Comparison of ENCODE assay signal across 8 mouse cellular contexts in the genomic region with DNA sequence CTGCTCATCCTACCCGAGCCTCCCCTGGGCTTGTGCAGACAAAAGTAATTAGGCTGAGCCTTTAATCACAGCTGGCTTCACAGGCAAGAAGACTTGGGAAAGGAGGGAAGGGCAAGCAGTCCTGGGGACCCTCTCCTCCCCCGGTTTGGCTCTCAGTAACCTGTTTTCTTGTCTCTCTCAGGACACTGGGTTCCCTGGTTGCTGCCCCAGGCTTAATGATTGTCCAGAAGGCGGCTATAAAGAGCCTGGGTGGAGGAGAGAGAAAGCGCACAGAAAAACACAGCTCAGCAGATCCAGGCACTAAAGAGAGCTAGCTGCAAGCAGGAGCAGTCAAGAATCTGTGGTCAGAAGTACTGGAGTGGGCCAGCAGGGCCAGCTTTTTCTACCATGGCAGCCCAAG. TPM values are rescaled to one million over a fixed set of nuclear protein-coding genes. Genes with fewer than 3 reads are reported as not detected.
DNase-seq lines count a peak whose midpoint lies in the region; ATAC-seq and TF ChIP-seq lines count a peak whose summit lies in the region.

No protein-coding gene starts in this region.

- peak; percentile 30 for DNase-seq in Patski (ENCODE audit: low read depth, low spot score)
- DNase-seq in liver, postnatal 0 days, result peak; percentile 68
- no peak for DNase-seq in adipocyte (ENCODE audit: low spot score)
- no peak for DNase-seq in cerebellum, postnatal 14 days

- H3K4me2 ChIP-seq in intestine, embryonic 15.5 days (replicated peaks), result peak overlapping the region; percentile 79
- H3K4me2 ChIP-seq in liver, postnatal 0 days (ENCODE audit: low read depth, low read length), result peak overlapping the region; percentile 95

- no peak for ATAC-seq in erythroblast, adult 5-6 weeks (replicated peaks; ENCODE audit: low FRiP score, poor library complexity, severe bottlenecking)
- peak; percentile 29 for ATAC-seq in Patski
- ATAC-seq in intestine, embryonic 15.5 days, result peak; percentile 10; the same call in 1 of the 2 replicates
- ATAC-seq in liver, postnatal 0 days, result peak; percentile 37
- ATAC-seq in granulocyte monocyte progenitor cell, adult 5-6 weeks (replicated peaks; ENCODE audit: poor library complexity, severe bottlenecking), result no peak

- CTCF ChIA-PET in Patski (lab: Charles Lee), result interaction anchor here (1.6 kb wide), 1 partner anchor 9 kb away, joined by 3 read pairs; a partner anchor contains a TSS

- H3K36me3 ChIP-seq in erythroblast, embryonic 14.5 days (ENCODE audit: control insufficient read depth), result peaks cover 48% of the 10 kb centered on the region
- H3K36me3 ChIP-seq in intestine, embryonic 15.5 days, result peaks cover 23% of the 10 kb centered on the region
- H3K36me3 ChIP-seq in liver, postnatal 0 days (replicated peaks; ENCODE audit: insufficient read depth, low read length), result peaks cover 34% of the 10 kb centered on the region

- TF ChIP-seq EP300 in liver, postnatal 0 days (IDR thresholded peaks at IDR 0.05; ENCODE audit: low read depth), result no peak

- no peaks in the 10 kb centered on the region for H3K27me3 ChIP-seq in erythroblast, embryonic 14.5 days (ENCODE audit: control insufficient read depth)
- H3K27me3 ChIP-seq in Patski, result no peaks in the 10 kb centered on the region
- no peaks in the 10 kb centered on the region for H3K27me3 ChIP-seq in intestine, embryonic 15.5 days (replicated peaks)
- H3K27me3 ChIP-seq in liver, postnatal 0 days (ENCODE audit: insufficient read depth, low read length), result no peaks in the 10 kb centered on the region

- H3K9ac ChIP-seq in intestine, embryonic 15.5 days, result peak overlapping the region; percentile 79
- peak overlapping the region; percentile 85 for H3K9ac ChIP-seq in liver, postnatal 0 days (replicated peaks)

- H3K9me3 ChIP-seq in erythroblast, embryonic 14.5 days (ENCODE audit: control insufficient read depth, low read length), result no peaks in the 10 kb centered on the region
- H3K9me3 ChIP-seq in intestine, embryonic 15.5 days, result no peaks in the 10 kb centered on the region
- no peaks in the 10 kb centered on the region for H3K9me3 ChIP-seq in liver, postnatal 0 days (ENCODE audit: low read length)

- 19% methylated on average over 4 of the region's 4 CpGs for WGBS in intestine, embryonic 15.5 days
- 27% methylated on average over 4 of the region's 4 CpGs for WGBS in liver, postnatal 0 days (ENCODE audit: insufficient replicate concordance)

- peak overlapping the region; percentile 85 for H3K27ac ChIP-seq in intestine, embryonic 15.5 days
- H3K27ac ChIP-seq in liver, postnatal 0 days (ENCODE audit: low read depth), result peak overlapping the region; percentile 93

- in situ Hi-C loops in Patski (cut with MboI; ENCODE audit: low pct_unique_long_range_greater_than_20kb), result no loop called here

- no peak for TF ChIP-seq CTCF in Patski (IDR thresholded peaks at IDR 0.05)
- TF ChIP-seq CTCF in liver, postnatal 0 days (IDR thresholded peaks at IDR 0.05; ENCODE audit: low read depth), result no peak

- H3K4me3 ChIP-seq in erythroblast, embryonic 14.5 days (replicated peaks), result peak overlapping the region; percentile 81
- peak overlapping the region; percentile 63 for H3K4me3 ChIP-seq in intestine, embryonic 15.5 days (replicated peaks)
- peak overlapping the region; percentile 79 for H3K4me3 ChIP-seq in liver, postnatal 0 days (ENCODE audit: low read depth, low read length)

- peaks cover 43% of the 10 kb centered on the region for H3K4me1 ChIP-seq in erythroblast, embryonic 14.5 days (ENCODE audit: control insufficient read depth)
- H3K4me1 ChIP-seq in intestine, embryonic 15.5 days (replicated peaks), result peaks cover 18% of the 10 kb centered on the region; the same call in 1 of the 2 replicates
- peaks cover 8% of the 10 kb centered on the region for H3K4me1 ChIP-seq in liver, postnatal 0 days (ENCODE audit: insufficient read depth)

- POLR2A ChIA-PET in Patski (lab: Charles Lee), result interaction anchor here (0.6 to 3.4 kb wide), 5 partner anchors 9 to 204 kb away, joined by 3 to 15 read pairs (median 3); a partner anchor contains a TSS

RNA-seq across cellular contexts. Expression of a gene that starts 1.4 kb away (rescaled TPM):
- 0.23 and 0.31 TPM in 2 replicates for polyA plus RNA-seq in erythroblast, embryonic 14.5 days (2012)
- 4.0 and 25.9 TPM in 2 replicates for total RNA-seq in erythroblast, adult 5-6 weeks (2015; ENCODE audit: low replicate concordance)
- total RNA-seq in erythroblast, adult 5-6 weeks (2017; ENCODE audit: low replicate concordance), result 2.5 and 4.0 TPM in 2 replicates
- 28.7 TPM for polyA plus RNA-seq in Patski (2021)
- polyA plus RNA-seq in intestine, embryonic 15.5 days (2015; fragmentation: Nextera tagmentation; extraction: Ambion mirVana), result 51.7 and 59.2 TPM in 2 replicates
- 178 and 188 TPM in 2 replicates for polyA plus RNA-seq in liver, postnatal 0 days (2015; fragmentation: Nextera tagmentation; extraction: Ambion mirVana)
- total RNA-seq in granulocyte monocyte progenitor cell, adult 5-6 weeks (2014; fragmentation: Nextera tagmentation), result 32.3 and 35.5 TPM in 2 replicates
- total RNA-seq in granulocyte monocyte progenitor cell, adult 5-6 weeks (2017), result 33.5 and 34.2 TPM in 2 replicates

RNA-seq across cellular contexts. Expression of a gene that starts 8.9 kb away (rescaled TPM):
- 16.3 and 35.8 TPM in 2 replicates for polyA plus RNA-seq in erythroblast, embryonic 14.5 days (2012)
- 639 and 656 TPM in 2 replicates for total RNA-seq in erythroblast, adult 5-6 weeks (2015; ENCODE audit: low replicate concordance)
- total RNA-seq in erythroblast, adult 5-6 weeks (2017; ENCODE audit: low replicate concordance), result 277 and 380 TPM in 2 replicates
- 764 TPM for polyA plus RNA-seq in Patski (2021)
- 2,026 and 2,084 TPM in 2 replicates for polyA plus RNA-seq in intestine, embryonic 15.5 days (2015; fragmentation: Nextera tagmentation; extraction: Ambion mirVana)
- 1,409 and 1,489 TPM in 2 replicates for polyA plus RNA-seq in liver, postnatal 0 days (2015; fragmentation: Nextera tagmentation; extraction: Ambion mirVana)
- 4,415 and 4,988 TPM in 2 replicates for total RNA-seq in granulocyte monocyte progenitor cell, adult 5-6 weeks (2014; fragmentation: Nextera tagmentation)
- total RNA-seq in granulocyte monocyte progenitor cell, adult 5-6 weeks (2017), result 2,316 and 2,478 TPM in 2 replicates

RNA-seq across cellular contexts. Expression of a gene that starts 9.3 kb away (rescaled TPM):
- 0.37 and 0.65 TPM in 2 replicates for polyA plus RNA-seq in erythroblast, embryonic 14.5 days (2012)
- 27.0 and 53.0 TPM in 2 replicates for total RNA-seq in erythroblast, adult 5-6 weeks (2015; ENCODE audit: low replicate concordance)
- total RNA-seq in erythroblast, adult 5-6 weeks (2017; ENCODE audit: low replicate concordance), result 2.5 and 12.2 TPM in 2 replicates
- 66.3 TPM for polyA plus RNA-seq in Patski (2021)
- polyA plus RNA-seq in intestine, embryonic 15.5 days (2015; fragmentation: Nextera tagmentation; extraction: Ambion mirVana), result 122 and 123 TPM in 2 replicates
- 48.0 and 50.4 TPM in 2 replicates for polyA plus RNA-seq in liver, postnatal 0 days (2015; fragmentation: Nextera tagmentation; extraction: Ambion mirVana)
- total RNA-seq in granulocyte monocyte progenitor cell, adult 5-6 weeks (2014; fragmentation: Nextera tagmentation), result 52.2 and 78.5 TPM in 2 replicates
- total RNA-seq in granulocyte monocyte progenitor cell, adult 5-6 weeks (2017), result 37.7 and 39.6 TPM in 2 replicates

RNA-seq across cellular contexts. Expression of a gene that starts 18.8 kb away (rescaled TPM):
- 0.69 and 0.80 TPM in 2 replicates for polyA plus RNA-seq in erythroblast, embryonic 14.5 days (2012)
- total RNA-seq in erythroblast, adult 5-6 weeks (2015; ENCODE audit: low replicate concordance), result 12.1 and 14.0 TPM in 2 replicates
- 16.7 and 18.1 TPM in 2 replicates for total RNA-seq in erythroblast, adult 5-6 weeks (2017; ENCODE audit: low replicate concordance)
- polyA plus RNA-seq in Patski (2021), result 190 TPM
- 38.8 and 43.6 TPM in 2 replicates for polyA plus RNA-seq in intestine, embryonic 15.5 days (2015; fragmentation: Nextera tagmentation; extraction: Ambion mirVana)
- polyA plus RNA-seq in liver, postnatal 0 days (2015; fragmentation: Nextera tagmentation; extraction: Ambion mirVana), result 5.2 and 6.6 TPM in 2 replicates
- total RNA-seq in granulocyte monocyte progenitor cell, adult 5-6 weeks (2014; fragmentation: Nextera tagmentation), result 126 and 142 TPM in 2 replicates
- total RNA-seq in granulocyte monocyte progenitor cell, adult 5-6 weeks (2017), result 187 and 212 TPM in 2 replicates

RNA-seq across cellular contexts. Expression of a gene that starts 20.3 kb away (rescaled TPM):
- polyA plus RNA-seq in erythroblast, embryonic 14.5 days (2012), result 1.1 and 1.5 TPM in 2 replicates
- 3.8 and 18.8 TPM in 2 replicates for total RNA-seq in erythroblast, adult 5-6 weeks (2015; ENCODE audit: low replicate concordance)
- 9.1 and 12.0 TPM in 2 replicates for total RNA-seq in erythroblast, adult 5-6 weeks (2017; ENCODE audit: low replicate concordance)
- 30.5 TPM for polyA plus RNA-seq in Patski (2021)
- 24.0 and 25.6 TPM in 2 replicates for polyA plus RNA-seq in intestine, embryonic 15.5 days (2015; fragmentation: Nextera tagmentation; extraction: Ambion mirVana)
- polyA plus RNA-seq in liver, postnatal 0 days (2015; fragmentation: Nextera tagmentation; extraction: Ambion mirVana), result 11.8 and 12.5 TPM in 2 replicates
- 22.4 and 46.8 TPM in 2 replicates for total RNA-seq in granulocyte monocyte progenitor cell, adult 5-6 weeks (2014; fragmentation: Nextera tagmentation)
- 22.5 and 45.1 TPM in 2 replicates for total RNA-seq in granulocyte monocyte progenitor cell, adult 5-6 weeks (2017)

Comparison
In these comparisons a context has a peak if more than half of its experiments do, and no peak if none do; other contexts are left out.
1. ATAC-seq: peak in Patski (single experiment), intestine, embryonic 15.5 days (single experiment) and liver, postnatal 0 days (single experiment); none in erythroblast, adult 5-6 weeks (single experiment) and granulocyte monocyte progenitor cell, adult 5-6 weeks (single experiment).
2. DNase-seq: peak in Patski (single experiment) and liver, postnatal 0 days (single experiment); none in adipocyte (single experiment) and cerebellum, postnatal 14 days (0 of 2).
3. RNA of a gene that starts 1.4 kb away (polyA plus RNA-seq): 178 to 188 TPM in liver, postnatal 0 days, 51.7 to 59.2 TPM in intestine, embryonic 15.5 days and 28.7 TPM in Patski (single experiment); 0.23 to 0.31 TPM in erythroblast, embryonic 14.5 days; every median in the first group is over 10 times any median in the second.
4. RNA of a gene that starts 8.9 kb away (polyA plus RNA-seq): 2,026 to 2,084 TPM in intestine, embryonic 15.5 days, 1,409 to 1,489 TPM in liver, postnatal 0 days and 764 TPM in Patski (single experiment); 16.3 to 35.8 TPM in erythroblast, embryonic 14.5 days; every median in the first group is over 10 times any median in the second.
5. RNA of a gene that starts 9.3 kb away (polyA plus RNA-seq): 122 to 123 TPM in intestine, embryonic 15.5 days, 66.3 TPM in Patski (single experiment) and 48.0 to 50.4 TPM in liver, postnatal 0 days; 0.37 to 0.65 TPM in erythroblast, embryonic 14.5 days; every median in the first group is over 10 times any median in the second.
6. Peak in every context shown above with its lines, with median percentiles within 50 percentile points of each other: H3K4me3 ChIP-seq.